ENCODE assay signal across 8 mouse cellular contexts in the genomic region with DNA sequence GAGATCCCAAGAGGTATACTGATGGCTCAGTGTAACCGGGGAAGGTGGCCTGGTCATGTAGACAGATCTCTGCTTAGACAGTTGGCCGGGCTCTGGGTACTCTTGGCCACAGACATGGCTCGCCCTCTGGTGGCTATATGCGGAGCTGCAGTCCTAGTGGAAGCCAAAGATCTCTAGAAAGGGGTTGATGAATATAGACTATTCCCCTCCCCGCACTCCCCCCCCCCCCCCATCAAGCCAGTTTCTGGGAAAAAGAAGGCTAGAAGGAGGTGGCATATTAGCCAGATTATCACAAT. TPM values are rescaled to one million over a fixed set of nuclear protein-coding genes. Genes with fewer than 3 reads are reported as not detected.
DNase-seq lines count a peak whose midpoint lies in the region; ATAC-seq and TF ChIP-seq lines count a peak whose summit lies in the region.

No protein-coding gene starts in this region.

- ATAC-seq in CD4-positive, CD25-positive, alpha-beta regulatory T cell, adult 4 months, result peak; percentile 73
- ATAC-seq in lung, postnatal 0 days, result peak; percentile 45

- H3K27ac ChIP-seq in heart, embryonic 10.5 days, result no peak overlapping the region
- H3K27ac ChIP-seq in lung, postnatal 0 days (ENCODE audit: low read length), result no peak overlapping the region

- WGBS in heart, embryonic 10.5 days, result 0% methylated on average over 5 of the region's 5 CpGs
- WGBS in lung, postnatal 0 days, result 2% methylated on average over 5 of the region's 5 CpGs

- peak; percentile 83 for TF ChIP-seq CTCF in lung, postnatal 0 days (IDR thresholded peaks at IDR 0.05)

- H3K4me2 ChIP-seq in lung, postnatal 0 days (replicated peaks; ENCODE audit: low read depth, low read length), result no peak overlapping the region

- H3K4me3 ChIP-seq in heart, embryonic 10.5 days, result no peak overlapping the region
- no peak overlapping the region for H3K4me3 ChIP-seq in lung, postnatal 0 days (ENCODE audit: low read depth, low read length)

- H3K9me3 ChIP-seq in heart, embryonic 10.5 days, result no peaks in the 10 kb centered on the region
- no peaks in the 10 kb centered on the region for H3K9me3 ChIP-seq in lung, postnatal 0 days (ENCODE audit: low read length)

- peaks cover 42% of the 10 kb centered on the region for H3K4me1 ChIP-seq in heart, embryonic 10.5 days
- H3K4me1 ChIP-seq in lung, postnatal 0 days (ENCODE audit: insufficient read depth, low read depth, low read length), result peaks cover 4% of the 10 kb centered on the region; the same call in 1 of the 2 replicates

- no peaks in the 10 kb centered on the region for H3K36me3 ChIP-seq in heart, embryonic 10.5 days
- H3K36me3 ChIP-seq in lung, postnatal 0 days (ENCODE audit: insufficient read depth, low read length), result no peaks in the 10 kb centered on the region

- TF ChIP-seq EP300 in lung, postnatal 0 days (IDR thresholded peaks at IDR 0.05), result no peak

- peak; percentile 80 for DNase-seq in ZHBTc4 (ENCODE audit: low read depth, low spot score)
- peak; percentile 79 to 83 for DNase-seq in cerebellum, postnatal 36 days
- DNase-seq in heart, embryonic 10.5 days (ENCODE audit: low spot score), result peak; percentile 89
- peak; percentile 89 for DNase-seq in kidney, postnatal 10 days
- DNase-seq in lung, postnatal 0 days (ENCODE audit: low spot score), result peak; percentile 87
- peak; percentile 82 to 88 for DNase-seq in right cerebral cortex, postnatal 10 days (ENCODE audit: low spot score in 2 of 2)
- DNase-seq in urinary bladder, postnatal 36 days (ENCODE audit: low spot score in 2 of 2), result peak; percentile 69 to 79

- no peak overlapping the region for H3K9ac ChIP-seq in lung, postnatal 0 days (replicated peaks; ENCODE audit: low read depth)

- peaks cover 57% of the 10 kb centered on the region for H3K27me3 ChIP-seq in heart, embryonic 10.5 days (ENCODE audit: insufficient read depth, poor library complexity, severe bottlenecking)
- peaks cover 16% of the 10 kb centered on the region for H3K27me3 ChIP-seq in lung, postnatal 0 days (replicated peaks; ENCODE audit: insufficient read depth, low read length)

RNA-seq across cellular contexts. Expression of gene Rtn4rl2, which starts 3.5 kb away (rescaled TPM):
- not detected for polyA plus RNA-seq in CD4-positive, CD25-positive, alpha-beta regulatory T cell, adult 4 months (2017; shearing (Covaris generic))
- 0.33 and 0.88 TPM in 2 replicates for polyA plus RNA-seq in heart, embryonic 10.5 days (2016; fragmentation: Nextera tagmentation; extraction: Ambion mirVana)
- polyA plus RNA-seq in lung, postnatal 0 days (2015; fragmentation: Nextera tagmentation; extraction: Ambion mirVana), result 0.62 and 1.1 TPM in 2 replicates

RNA-seq across cellular contexts. Expression of gene Slc43a3, which starts 46.4 kb away (rescaled TPM):
- 10 to 100 TPM in 1 of 2 experiments, 1 to 10 TPM in 1; 7.0 to 10.7 TPM for polyA plus RNA-seq in CD4-positive, CD25-positive, alpha-beta regulatory T cell, adult 4 months (2017; shearing (Covaris generic))
- 48.4 and 50.9 TPM in 2 replicates for polyA plus RNA-seq in heart, embryonic 10.5 days (2016; fragmentation: Nextera tagmentation; extraction: Ambion mirVana)
- polyA plus RNA-seq in lung, postnatal 0 days (2015; fragmentation: Nextera tagmentation; extraction: Ambion mirVana), result 121 and 122 TPM in 2 replicates

RNA-seq across cellular contexts. Expression of gene Slc43a1, which starts 51.3 kb away (rescaled TPM):
- polyA plus RNA-seq in CD4-positive, CD25-positive, alpha-beta regulatory T cell, adult 4 months (2017; shearing (Covaris generic)), result 1 to 10 TPM; 3.8 to 4.7 TPM
- polyA plus RNA-seq in heart, embryonic 10.5 days (2016; fragmentation: Nextera tagmentation; extraction: Ambion mirVana), result 38.9 and 41.0 TPM in 2 replicates
- 4.9 and 6.6 TPM in 2 replicates for polyA plus RNA-seq in lung, postnatal 0 days (2015; fragmentation: Nextera tagmentation; extraction: Ambion mirVana)
